Mouse (Mus musculus): ENCODE data around the gene Tor4a.

- TF ChIP-seq CTCF (IDR thresholded peaks at IDR 0.05; ENCODE audit: extremely low read depth, insufficient read length, insufficient replicate concordance, low read depth, low read length) (no peak), POLR2A (IDR thresholded peaks at IDR 0.05; ENCODE audit: low read depth, low read length) (no peak)
Observed at GRCm38 (mm10) chr2:25184496-25184895, 12.2 kb downstream of the Tor4a start.

Data from small intestine, adult 2 months (tissue).